Mouse (Mus musculus): ENCODE results near the gene Hacd2. TPM values are rescaled to one million over a fixed set of nuclear protein-coding genes. Genes with fewer than 3 reads are reported as not detected.

The Hacd2 gene
- polyA plus RNA-seq, 2 experiments: 52.8 to 62.2 TPM

- no peak for TF ChIP-seq POLR2A (IDR thresholded peaks at IDR 0.05; ENCODE audit: borderline replicate concordance, extremely low read depth, insufficient read depth, insufficient read length)
- no peaks in the 10 kb centered on the region for H3K36me3 ChIP-seq (ENCODE audit: control insufficient read depth, insufficient read depth, low read length)
- H3K9ac ChIP-seq (ENCODE audit: low read depth, low read length, severe bottlenecking): no peak overlapping the region
- H3K4me1 ChIP-seq (ENCODE audit: control insufficient read depth, insufficient read depth, low read length): peaks cover 11% of the 10 kb centered on the region
- no peak overlapping the region for H3K27ac ChIP-seq (replicated peaks; ENCODE audit: low read depth, low read length)
- no peak overlapping the region; the same call in 1 of the 2 replicates for H3K4me2 ChIP-seq (replicated peaks; ENCODE audit: low read depth, low read length, severe bottlenecking)
- H3K27me3 ChIP-seq (ENCODE audit: control insufficient read depth, insufficient read depth, low read length): no peaks in the 10 kb centered on the region
- WGBS: 37% methylated on average over 8 of the region's 9 CpGs
- no peak overlapping the region for H3K4me3 ChIP-seq (replicated peaks; ENCODE audit: low read length)
- H3K9me3 ChIP-seq (ENCODE audit: control insufficient read depth, low read length): no peaks in the 10 kb centered on the region
- no peak for ATAC-seq (ENCODE audit: low FRiP score, low read depth)
- DNase-seq (ENCODE audit: low spot score): no peak
Measured at GRCm38 (mm10) chr16:35140620-35140975, 118.4 kb downstream of the Hacd2 start.

- Histone ChIP-seq H3K9me3 (ENCODE audit: control insufficient read depth, low read length) (no peaks in the 10 kb centered on the region), H3K4me2 (replicated peaks; ENCODE audit: low read depth, low read length, severe bottlenecking) (no peak overlapping the region), H3K27ac (replicated peaks; ENCODE audit: low read depth, low read length) (no peak overlapping the region), H3K4me3 (replicated peaks; ENCODE audit: low read length) (no peak overlapping the region), H3K27me3 (ENCODE audit: control insufficient read depth, insufficient read depth, low read length) (no peaks in the 10 kb centered on the region), H3K9ac (ENCODE audit: low read depth, low read length, severe bottlenecking) (no peak overlapping the region), H3K4me1 (ENCODE audit: control insufficient read depth, insufficient read depth, low read length) (peaks cover 11% of the 10 kb centered on the region), H3K36me3 (ENCODE audit: control insufficient read depth, insufficient read depth, low read length) (no peaks in the 10 kb centered on the region)
- WGBS: 48% methylated on average over 8 of the region's 8 CpGs
- DNase-seq (ENCODE audit: low spot score) (no peak), ATAC-seq (ENCODE audit: low FRiP score, low read depth) (no peak)
- no peak for TF ChIP-seq POLR2A (IDR thresholded peaks at IDR 0.05; ENCODE audit: borderline replicate concordance, extremely low read depth, insufficient read depth, insufficient read length)
Measured at GRCm38 (mm10) chr16:35141839-35142238, 119.6 kb downstream of the Hacd2 start.

- DNase-seq (ENCODE audit: low spot score) (no peak), ATAC-seq (ENCODE audit: low FRiP score, low read depth) (no peak)
- Histone ChIP-seq H3K4me1 (ENCODE audit: control insufficient read depth, insufficient read depth, low read length) (no peaks in the 10 kb centered on the region), H3K27me3 (ENCODE audit: control insufficient read depth, insufficient read depth, low read length) (peaks cover under 1% of the 10 kb centered on the region; the same call in 1 of the 2 replicates), H3K4me3 (replicated peaks; ENCODE audit: low read length) (no peak overlapping the region), H3K4me2 (replicated peaks; ENCODE audit: low read depth, low read length, severe bottlenecking) (no peak overlapping the region), H3K9me3 (ENCODE audit: control insufficient read depth, low read length) (no peaks in the 10 kb centered on the region), H3K9ac (ENCODE audit: low read depth, low read length, severe bottlenecking) (no peak overlapping the region), H3K36me3 (ENCODE audit: control insufficient read depth, insufficient read depth, low read length) (no peaks in the 10 kb centered on the region), H3K27ac (replicated peaks; ENCODE audit: low read depth, low read length) (no peak overlapping the region)
- WGBS: 12% methylated on average over 4 of the region's 4 CpGs
- TF ChIP-seq POLR2A (IDR thresholded peaks at IDR 0.05; ENCODE audit: borderline replicate concordance, extremely low read depth, insufficient read depth, insufficient read length): no peak
Measured at GRCm38 (mm10) chr16:35146153-35146552, 123.9 kb downstream of the Hacd2 start.

GRCm38 (mm10) chr16:35153146-35153755 lies 131.0 kb downstream of the Hacd2 start:
- H3K4me3 ChIP-seq (replicated peaks; ENCODE audit: low read length): no peak overlapping the region
- H3K4me1 ChIP-seq (ENCODE audit: control insufficient read depth, insufficient read depth, low read length): peaks cover 4% of the 10 kb centered on the region; the same call in 1 of the 2 replicates
- no peak for DNase-seq (ENCODE audit: low spot score)
- peaks cover 38% of the 10 kb centered on the region for H3K27me3 ChIP-seq (ENCODE audit: control insufficient read depth, insufficient read depth, low read length)
- no peak overlapping the region for H3K4me2 ChIP-seq (replicated peaks; ENCODE audit: low read depth, low read length, severe bottlenecking)
- TF ChIP-seq POLR2A (IDR thresholded peaks at IDR 0.05; ENCODE audit: borderline replicate concordance, extremely low read depth, insufficient read depth, insufficient read length): no peak
- H3K36me3 ChIP-seq (ENCODE audit: control insufficient read depth, insufficient read depth, low read length): no peaks in the 10 kb centered on the region
- H3K27ac ChIP-seq (replicated peaks; ENCODE audit: low read depth, low read length): no peak overlapping the region
- H3K9me3 ChIP-seq (ENCODE audit: control insufficient read depth, low read length): no peaks in the 10 kb centered on the region
- no peak overlapping the region for H3K9ac ChIP-seq (ENCODE audit: low read depth, low read length, severe bottlenecking)
- no peak for ATAC-seq (ENCODE audit: low FRiP score, low read depth)
- 12% methylated on average over 12 of the region's 12 CpGs for WGBS

DNA sequence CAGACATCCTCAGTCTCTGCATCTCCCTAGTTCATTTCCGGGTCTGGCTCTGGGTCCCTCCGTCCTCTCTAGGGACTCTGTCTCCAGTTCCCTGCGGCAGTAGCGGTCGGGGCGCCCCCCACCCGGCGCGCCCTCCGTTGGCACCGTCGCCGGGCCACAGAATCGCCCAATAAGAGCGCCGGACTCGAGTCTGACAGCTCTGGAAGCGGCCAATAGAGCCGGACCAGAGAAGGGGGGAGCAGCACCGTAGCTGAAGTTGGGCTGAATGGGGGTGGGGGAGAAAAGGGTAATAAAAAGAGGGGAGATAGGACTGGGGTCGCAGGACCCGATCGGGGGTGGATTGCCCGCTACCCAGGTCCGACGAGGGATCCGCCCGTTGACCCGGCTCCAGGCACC lies 132.0 kb downstream of the Hacd2 start:
- H3K9me3 ChIP-seq (ENCODE audit: control insufficient read depth, low read length): no peaks in the 10 kb centered on the region
- no peaks in the 10 kb centered on the region for H3K36me3 ChIP-seq (ENCODE audit: control insufficient read depth, insufficient read depth, low read length)
- TF ChIP-seq POLR2A (IDR thresholded peaks at IDR 0.05; ENCODE audit: borderline replicate concordance, extremely low read depth, insufficient read depth, insufficient read length): no peak
- ATAC-seq (ENCODE audit: low FRiP score, low read depth) (peak; percentile 58; the same call in 1 of the 2 replicates), DNase-seq (ENCODE audit: low spot score) (peak; percentile 49)
- peaks cover 38% of the 10 kb centered on the region for H3K27me3 ChIP-seq (ENCODE audit: control insufficient read depth, insufficient read depth, low read length)
- no peak overlapping the region for H3K27ac ChIP-seq (replicated peaks; ENCODE audit: low read depth, low read length)
- peak overlapping the region; percentile 67 for H3K4me3 ChIP-seq (replicated peaks; ENCODE audit: low read length)
- WGBS: 1% methylated on average over 27 of the region's 29 CpGs
- peak overlapping the region; percentile 97 for H3K4me2 ChIP-seq (replicated peaks; ENCODE audit: low read depth, low read length, severe bottlenecking)
- peak overlapping the region; percentile 73 for H3K9ac ChIP-seq (ENCODE audit: low read depth, low read length, severe bottlenecking)
- peaks cover 4% of the 10 kb centered on the region for H3K4me1 ChIP-seq (ENCODE audit: control insufficient read depth, insufficient read depth, low read length)
